Mouse (Mus musculus) megakaryocyte progenitor cell, adult 5-6 weeks (primary cell): ENCODE data around the gene Fibp. TPM values are rescaled to one million over a fixed set of nuclear protein-coding genes. Genes with fewer than 3 reads are reported as not detected.

Experiments used
- total RNA-seq, 2 experiments: library from RNA; stranded (forward) in 1 of 2; stranded (reverse) in 1 of 2; fragments of 157-497, 149-512 nt in 1 of 2; fragments of 200-1000 nt in 1 of 2; gene quantifications; 2 replicates each; pipeline versions ENCODE4 v1.2.3 to v1.2.4; 2015 to 2017

The Fibp gene
- total RNA-seq, 2 experiments from 2014 or later, result 73.5 to 107 TPM

Other genes with a start within 250 kb of the Fibp start
- 14.8 and 16.2 TPM in 2 replicates for gene Pacs1, start 187.5 kb upstream of the Fibp start, total RNA-seq (2015)
- gene Pacs1, start 187.5 kb upstream of the Fibp start, total RNA-seq (2017), result 5.1 and 7.1 TPM in 2 replicates
- gene Sf3b2, start 165.2 kb upstream of the Fibp start, total RNA-seq (2015), result 119 and 147 TPM in 2 replicates
- gene Sf3b2, start 165.2 kb upstream of the Fibp start, total RNA-seq (2017), result 239 and 261 TPM in 2 replicates
- not detected in 2 replicates for gene Gal3st3, start 162.3 kb upstream of the Fibp start, total RNA-seq (2015)
- gene Gal3st3, start 162.3 kb upstream of the Fibp start, total RNA-seq (2017), result not detected in 2 replicates
- gene Catsper1, start 124.9 kb upstream of the Fibp start, total RNA-seq (2015), result not detected in 2 replicates
- not detected in 2 replicates for gene Catsper1, start 124.9 kb upstream of the Fibp start, total RNA-seq (2017)
- not detected in 2 replicates for gene Cst6, start 111.0 kb upstream of the Fibp start, total RNA-seq (2015)
- not detected in 2 replicates for gene Cst6, start 111.0 kb upstream of the Fibp start, total RNA-seq (2017)
- gene Eif1ad, start 93.9 kb upstream of the Fibp start, total RNA-seq (2015), result 48.9 and 54.7 TPM in 2 replicates
- 67.8 and 86.2 TPM in 2 replicates for gene Eif1ad, start 93.9 kb upstream of the Fibp start, total RNA-seq (2017)
- 499 and 504 TPM in 2 replicates for gene Banf1, start 93.4 kb upstream of the Fibp start, total RNA-seq (2015)
- 66.7 and 68.5 TPM in 2 replicates for gene Banf1, start 93.4 kb upstream of the Fibp start, total RNA-seq (2017)
- 65.3 and 65.9 TPM in 2 replicates for gene Sart1, start 71.9 kb upstream of the Fibp start, total RNA-seq (2015)
- 83.8 and 105 TPM in 2 replicates for gene Sart1, start 71.9 kb upstream of the Fibp start, total RNA-seq (2017)
- gene Tsga10ip, start 58.1 kb upstream of the Fibp start, total RNA-seq (2015), result not detected in 2 replicates
- 0.34 TPM in 1 of 2 replicates, not detected in the other for gene Tsga10ip, start 58.1 kb upstream of the Fibp start, total RNA-seq (2017)
- gene Drap1, start 35.6 kb upstream of the Fibp start, total RNA-seq (2015), result 120 and 142 TPM in 2 replicates
- gene Drap1, start 35.6 kb upstream of the Fibp start, total RNA-seq (2017), result 105 and 109 TPM in 2 replicates
- 18.4 and 18.6 TPM in 2 replicates for gene AI837181, start 35.5 kb upstream of the Fibp start, total RNA-seq (2015)
- 8.6 and 11.9 TPM in 2 replicates for gene AI837181, start 35.5 kb upstream of the Fibp start, total RNA-seq (2017)
- gene Fosl1, start 13.1 kb upstream of the Fibp start, total RNA-seq (2015), result 0.47 and 0.98 TPM in 2 replicates
- 1.2 TPM in 1 of 2 replicates, not detected in the other for gene Fosl1, start 13.1 kb upstream of the Fibp start, total RNA-seq (2017)
- 0.99 and 1.2 TPM in 2 replicates for gene Ccdc85b, start 2.7 kb upstream of the Fibp start, total RNA-seq (2015)
- 2.5 and 3.0 TPM in 2 replicates for gene Ccdc85b, start 2.7 kb upstream of the Fibp start, total RNA-seq (2017)
- 0.47 and 0.83 TPM in 2 replicates for gene Ctsw, start 7.9 kb downstream of the Fibp start, total RNA-seq (2015)
- 0.44 and 0.79 TPM in 2 replicates for gene Ctsw, start 7.9 kb downstream of the Fibp start, total RNA-seq (2017)
- gene Efemp2, start 13.3 kb downstream of the Fibp start, total RNA-seq (2015), result 0.54 TPM in 1 of 2 replicates, not detected in the other
- not detected in 2 replicates for gene Efemp2, start 13.3 kb downstream of the Fibp start, total RNA-seq (2017)
- gene Mus81, start 27.8 kb downstream of the Fibp start, total RNA-seq (2015), result 20.4 and 28.8 TPM in 2 replicates
- 10.3 and 11.6 TPM in 2 replicates for gene Mus81, start 27.8 kb downstream of the Fibp start, total RNA-seq (2017)
- 1,737 and 1,793 TPM in 2 replicates for gene Cfl1, start 29.8 kb downstream of the Fibp start, total RNA-seq (2015)
- gene Cfl1, start 29.8 kb downstream of the Fibp start, total RNA-seq (2017), result 1,233 and 1,355 TPM in 2 replicates
- gene 1700020D05Rik, start 43.2 kb downstream of the Fibp start, total RNA-seq (2015), result 0.66 and 1.7 TPM in 2 replicates
- 1.5 TPM in 1 of 2 replicates, not detected in the other for gene 1700020D05Rik, start 43.2 kb downstream of the Fibp start, total RNA-seq (2017)
- gene Snx32, start 49.9 kb downstream of the Fibp start, total RNA-seq (2015), result 0.73 and 2.8 TPM in 2 replicates
- gene Snx32, start 49.9 kb downstream of the Fibp start, total RNA-seq (2017), result 1.7 and 1.9 TPM in 2 replicates
- gene Ovol1, start 100.0 kb downstream of the Fibp start, total RNA-seq (2015), result not detected in 2 replicates
- not detected in 2 replicates for gene Ovol1, start 100.0 kb downstream of the Fibp start, total RNA-seq (2017)
- 8.9 and 10.5 TPM in 2 replicates for gene Ap5b1, start 107.4 kb downstream of the Fibp start, total RNA-seq (2015)
- 7.4 and 9.6 TPM in 2 replicates for gene Ap5b1, start 107.4 kb downstream of the Fibp start, total RNA-seq (2017)
- gene Rnaseh2c, start 141.3 kb downstream of the Fibp start, total RNA-seq (2015), result 80.3 and 150 TPM in 2 replicates
- 83.2 and 112 TPM in 2 replicates for gene Rnaseh2c, start 141.3 kb downstream of the Fibp start, total RNA-seq (2017)
- gene Kat5, start 149.6 kb downstream of the Fibp start, total RNA-seq (2015), result 35.1 and 40.2 TPM in 2 replicates
- gene Kat5, start 149.6 kb downstream of the Fibp start, total RNA-seq (2017), result 51.8 and 60.1 TPM in 2 replicates
- 37.2 and 40.0 TPM in 2 replicates for gene Rela, start 176.9 kb downstream of the Fibp start, total RNA-seq (2015)
- gene Rela, start 176.9 kb downstream of the Fibp start, total RNA-seq (2017), result 36.4 and 43.2 TPM in 2 replicates
- gene Sipa1, start 203.1 kb downstream of the Fibp start, total RNA-seq (2015), result 16.4 and 24.2 TPM in 2 replicates
- 19.2 and 24.0 TPM in 2 replicates for gene Sipa1, start 203.1 kb downstream of the Fibp start, total RNA-seq (2017)
- gene Map3k11, start 228.1 kb downstream of the Fibp start, total RNA-seq (2015), result 13.0 and 16.1 TPM in 2 replicates
- gene Map3k11, start 228.1 kb downstream of the Fibp start, total RNA-seq (2017), result 19.2 and 22.9 TPM in 2 replicates
- gene Pcnx3, start 228.3 kb downstream of the Fibp start, total RNA-seq (2015), result 21.6 and 24.5 TPM in 2 replicates
- 15.6 and 15.7 TPM in 2 replicates for gene Pcnx3, start 228.3 kb downstream of the Fibp start, total RNA-seq (2017)
- not detected in 2 replicates for gene Kcnk7, start 243.8 kb downstream of the Fibp start, total RNA-seq (2015)
- 0.14 TPM in 1 of 2 replicates, not detected in the other for gene Kcnk7, start 243.8 kb downstream of the Fibp start, total RNA-seq (2017)